Mouse (Mus musculus) testis, adult 2 months (tissue): ENCODE results near the gene Arid3c. TPM values are rescaled to one million over a fixed set of nuclear protein-coding genes. Genes with fewer than 3 reads are reported as not detected.

Experiments
- H3K27ac ChIP-seq: fragments of 200-500 bp; 2 replicates; pipeline ENCODE4 v1.5.1; 2012; ENCODE audit warnings: low read depth, low read length; ENCODE audit not compliant: control insufficient read depth, insufficient read depth
- H3K27me3 ChIP-seq: fragments of 200-500 bp; 2 replicates; pipeline ENCODE4 v1.6.1; 2012; ENCODE audit warnings: mild to moderate bottlenecking, low read length, moderate library complexity; ENCODE audit not compliant: control insufficient read depth, insufficient read depth
- H3K36me3 ChIP-seq: fragments of 200-500 bp; 2 replicates; pipeline ENCODE4 v1.6.1; 2012; ENCODE audit warnings: mild to moderate bottlenecking, low read length; ENCODE audit not compliant: control insufficient read depth, insufficient read depth
- H3K4me1 ChIP-seq: fragments of 200-500 bp; 2 replicates; pipeline ENCODE4 v1.6.1; 2012; ENCODE audit warnings: low read length; ENCODE audit not compliant: control insufficient read depth, insufficient read depth
- H3K4me3 ChIP-seq: fragments of 200-500 bp; 2 replicates; pipeline ENCODE4 v1.5.1; 2012; ENCODE audit warnings: low read depth, mild to moderate bottlenecking, low read length, moderate library complexity, mixed read lengths; ENCODE audit not compliant: control insufficient read depth
- CTCF ChIP-seq: fragments of 200-500 bp; IDR thresholded peaks from 2 replicates; pipeline ENCODE4 v1.5.1; 2012; ENCODE audit warnings: low read depth, mild to moderate bottlenecking, inconsistent platforms, low read length, moderate library complexity; ENCODE audit not compliant: control insufficient read depth, insufficient read depth, insufficient replicate concordance
- POLR2A ChIP-seq: fragments of 200-500 bp; IDR thresholded peaks from 2 replicates; pipeline ENCODE4 v1.6.1; 2012; ENCODE audit warnings: low read depth, mild to moderate bottlenecking, inconsistent platforms, low read length, moderate library complexity; ENCODE audit not compliant: control insufficient read depth
- polyA plus RNA-seq: library from polyadenylated mRNA; depleted of rRNA; stranded (reverse); fragments of >200 nt; gene quantifications from 2 replicates; pipeline ENCODE4 v1.2.3, GENCODE M21; 2012

The Arid3c gene
- polyA plus RNA-seq, 1 experiment: 0.17 TPM

- no peaks in the 10 kb centered on the region for H3K36me3 ChIP-seq
- no peak overlapping the region for H3K27ac ChIP-seq
- H3K27me3 ChIP-seq: no peaks in the 10 kb centered on the region
- H3K4me1 ChIP-seq: peaks cover 30% of the 10 kb centered on the region
- no peak overlapping the region for H3K4me3 ChIP-seq
- TF ChIP-seq CTCF (no peak), POLR2A (no peak)
Observed at GRCm38 (mm10) chr4:41757321-41757720, 26.4 kb upstream of the Arid3c start.

GRCm38 (mm10) chr4:41756440-41756839 is 25.5 kb upstream of the Arid3c start:
- H3K27me3 ChIP-seq: no peaks in the 10 kb centered on the region
- H3K4me1 ChIP-seq: peaks cover 30% of the 10 kb centered on the region
- no peaks in the 10 kb centered on the region for H3K36me3 ChIP-seq
- H3K27ac ChIP-seq: no peak overlapping the region
- TF ChIP-seq POLR2A (no peak), CTCF (no peak)
- peak overlapping the region; percentile 88 for H3K4me3 ChIP-seq

- peak within 1 kb of the TSS; percentile 84 for H3K27ac ChIP-seq
- no peaks in the 10 kb centered on the region for H3K36me3 ChIP-seq
- no peaks in the 10 kb centered on the region for H3K27me3 ChIP-seq
Observed at GRCm38 (mm10) chr4:41755338-41756305, 24.7 kb upstream of the Arid3c start, which contains the start of gene Sigmar1. Sigmar1 (minus strand) TSS chr4:41756157.

GRCm38 (mm10) chr4:41754797-41755337 is 23.9 kb upstream of the Arid3c start, which contains the start of gene Galt:
Galt (plus strand) TSS chr4:41755228.
- Histone ChIP-seq H3K27ac (peak within 1 kb of the TSS; percentile 84), H3K27me3 (no peaks in the 10 kb centered on the region), H3K36me3 (no peaks in the 10 kb centered on the region), H3K4me1 (peaks cover 18% of the 10 kb centered on the region), H3K4me3 (peak within 1 kb of the TSS; percentile 88)
- no peak for TF ChIP-seq CTCF
- TF ChIP-seq POLR2A: no peak

More at GRCm38 (mm10) chr4:41755338-41756305, 24.7 kb upstream of the Arid3c start, which contains the start of gene Sigmar1:
- Histone ChIP-seq H3K4me1 (peaks cover 24% of the 10 kb centered on the region), H3K4me3 (peak within 1 kb of the TSS; percentile 88)
- TF ChIP-seq CTCF: peak; percentile 52; the same call in 1 of the 2 replicates
- TF ChIP-seq POLR2A: peak; percentile 45; the same call in 1 of the 2 replicates

GRCm38 (mm10) chr4:41745021-41745420 is 14.1 kb upstream of the Arid3c start:
- Histone ChIP-seq H3K27me3 (no peaks in the 10 kb centered on the region), H3K27ac (no peak overlapping the region), H3K4me1 (peaks cover 7% of the 10 kb centered on the region), H3K36me3 (no peaks in the 10 kb centered on the region), H3K4me3 (no peak overlapping the region)
- no peak for TF ChIP-seq CTCF
- TF ChIP-seq POLR2A: no peak

- Histone ChIP-seq H3K36me3 (no peaks in the 10 kb centered on the region), H3K4me1 (peaks cover 12% of the 10 kb centered on the region), H3K27me3 (no peaks in the 10 kb centered on the region), H3K27ac (no peak overlapping the region), H3K4me3 (no peak overlapping the region)
- TF ChIP-seq CTCF (no peak), POLR2A (no peak)
Observed at GRCm38 (mm10) chr4:41744131-41744530, 13.2 kb upstream of the Arid3c start.

- H3K36me3 ChIP-seq: no peaks in the 10 kb centered on the region
- no peak for TF ChIP-seq CTCF
- peak; percentile 94 for TF ChIP-seq POLR2A
- H3K27me3 ChIP-seq: no peaks in the 10 kb centered on the region
- H3K27ac ChIP-seq: peak overlapping the region; percentile 88
- peak overlapping the region; percentile 94 for H3K4me3 ChIP-seq
- peaks cover 12% of the 10 kb centered on the region for H3K4me1 ChIP-seq
Observed at GRCm38 (mm10) chr4:41741158-41741560, 10.2 kb upstream of the Arid3c start.
